Mouse (Mus musculus) myocyte (in vitro differentiated cells): ENCODE data around the gene Prim1.

Experiments used
- CEBPB ChIP-seq: IDR thresholded peaks from 2 replicates; pipeline ENCODE4 v1.6.1; 2011; ENCODE audit warnings: mild to moderate bottlenecking, moderate library complexity; ENCODE audit not compliant: poor library complexity, insufficient read depth, severe bottlenecking
- E2F4 ChIP-seq: IDR thresholded peaks from one replicate; pipeline ENCODE4 v1.6.1; 2011; ENCODE audit warnings: mild to moderate bottlenecking, control low read depth, moderate library complexity; ENCODE audit not compliant: insufficient read depth
- MAX ChIP-seq: IDR thresholded peaks from one replicate; pipeline ENCODE4 v1.6.1; 2011; ENCODE audit warnings: low read depth, mild to moderate bottlenecking, control low read depth
- MYOD1 ChIP-seq, 3 experiments: IDR thresholded peaks; one replicate each; pipeline ENCODE4 v1.6.1; 2011; ENCODE audit warnings: control low read depth in 2 of 3, low read depth in 2 of 3, mild to moderate bottlenecking in 2 of 3, moderate library complexity in 1 of 3; ENCODE audit not compliant: insufficient read length in 2 of 3, control insufficient read depth in 1 of 3
- MYOG ChIP-seq, 3 experiments: IDR thresholded peaks; one replicate each; pipeline ENCODE4 v1.6.1; 2011; ENCODE audit warnings: control low read depth in 2 of 3, low read depth in 2 of 3, mild to moderate bottlenecking in 2 of 3; ENCODE audit not compliant: insufficient read length in 2 of 3, control insufficient read depth in 1 of 3, insufficient read depth in 1 of 3
- POLR2A ChIP-seq: IDR thresholded peaks from one replicate; pipeline ENCODE4 v1.6.1; 2011; ENCODE audit warnings: low read depth, mild to moderate bottlenecking, control low read depth, moderate library complexity; ENCODE audit not compliant: insufficient read length
- POLR2AphosphoS2 ChIP-seq: IDR thresholded peaks from one replicate; pipeline ENCODE4 v1.6.1; 2011; ENCODE audit warnings: low read depth, control low read depth; ENCODE audit not compliant: insufficient read length
- REST ChIP-seq: IDR thresholded peaks from one replicate; pipeline ENCODE4 v1.6.1; 2011; ENCODE audit warnings: mild to moderate bottlenecking, control low read depth, moderate library complexity; ENCODE audit not compliant: insufficient read depth, insufficient read length
- SRF ChIP-seq: IDR thresholded peaks from one replicate; pipeline ENCODE4 v1.6.1; 2011; ENCODE audit warnings: low read depth; ENCODE audit not compliant: control insufficient read depth, insufficient read length
- TCF12 ChIP-seq: IDR thresholded peaks from one replicate; pipeline ENCODE4 v1.6.1; 2011; ENCODE audit warnings: mild to moderate bottlenecking, control low read depth; ENCODE audit not compliant: poor library complexity, insufficient read depth, severe bottlenecking
- TCF3 ChIP-seq: IDR thresholded peaks from one replicate; pipeline ENCODE4 v1.6.1; 2011; ENCODE audit warnings: low read depth, control low read depth; ENCODE audit not compliant: insufficient read length
- USF1 ChIP-seq: IDR thresholded peaks from one replicate; pipeline ENCODE4 v1.6.1; 2011; ENCODE audit warnings: low read depth, mild to moderate bottlenecking, control low read depth, moderate library complexity

DNA sequence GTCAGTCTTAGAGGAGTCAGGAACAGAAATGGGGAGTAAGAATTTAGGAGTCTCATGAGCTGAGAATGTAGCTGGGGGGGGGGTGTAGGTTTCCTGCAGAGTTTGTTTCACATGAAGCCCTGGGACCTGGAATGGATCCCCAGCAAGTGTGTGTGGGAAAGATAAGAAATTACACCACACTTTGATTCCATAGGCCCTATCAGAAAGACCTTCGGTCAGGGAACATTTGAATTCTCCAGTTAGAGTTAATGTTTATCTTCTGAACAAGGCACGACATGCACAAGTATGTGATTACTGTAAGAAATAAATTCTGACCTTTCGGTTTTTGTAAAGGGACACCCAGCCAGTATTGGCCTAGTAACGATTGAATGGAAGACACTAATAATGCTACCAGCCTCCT is 45.1 kb upstream of the Prim1 start:
- TF ChIP-seq POLR2A (no peak), POLR2AphosphoS2 (no peak), MYOD1 (IDR thresholded peaks at IDR 0.05; ENCODE audit: control insufficient read depth in 1 of 3, insufficient read length in 2 of 3, low read depth in 2 of 3) (no peak), USF1 (no peak), MAX (no peak), CEBPB (no peak), TCF12 (no peak), E2F4 (no peak), SRF (no peak), MYOG (IDR thresholded peaks at IDR 0.05; ENCODE audit: control insufficient read depth in 1 of 3, insufficient read depth in 1 of 3, insufficient read length in 2 of 3, low read depth in 2 of 3) (no peak), REST (no peak), TCF3 (no peak)
